Mouse (Mus musculus) lung, postnatal 36 days (tissue): ENCODE data around the gene Gm9046.
A peak's percentile ranks its signal among the peaks of the same experiment; 100 is the strongest.
"Not testable (repeated sequence)": the region's sequence is repeated elsewhere in the genome, so short reads cannot be mapped to it uniquely, and the experiment has no call there.

ENCODE experiments used
- DNase-seq: peaks from one replicate; pipeline ENCODE4 v3.0.0; 2022; ENCODE audit warnings: mixed read lengths

Gene Gm9046

DNA sequence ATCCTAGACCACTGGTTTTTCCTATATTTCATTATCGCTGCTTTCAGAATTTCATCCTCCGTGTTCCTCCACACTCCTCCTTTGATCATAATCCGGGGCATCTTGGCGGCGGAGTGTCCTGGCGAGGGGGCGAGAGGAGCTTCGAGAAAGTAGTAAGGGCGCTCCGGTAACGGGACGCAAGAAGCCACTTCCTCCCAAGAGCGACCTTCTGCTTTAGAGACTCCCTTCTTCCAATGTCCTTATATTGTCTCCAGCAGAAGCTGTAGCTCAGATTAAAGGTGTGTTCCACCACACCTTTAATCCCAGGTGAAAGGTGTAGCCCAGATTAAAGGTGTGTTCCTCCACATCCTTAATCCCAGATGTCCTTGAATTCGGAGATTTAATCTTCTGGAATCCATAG lies at the start of gene Gm9046:
Gene Gm9046 (minus strand): TSS at position 101 of the 400 bp plus-strand sequence.
- not testable (repeated sequence) for DNase-seq

DNA sequence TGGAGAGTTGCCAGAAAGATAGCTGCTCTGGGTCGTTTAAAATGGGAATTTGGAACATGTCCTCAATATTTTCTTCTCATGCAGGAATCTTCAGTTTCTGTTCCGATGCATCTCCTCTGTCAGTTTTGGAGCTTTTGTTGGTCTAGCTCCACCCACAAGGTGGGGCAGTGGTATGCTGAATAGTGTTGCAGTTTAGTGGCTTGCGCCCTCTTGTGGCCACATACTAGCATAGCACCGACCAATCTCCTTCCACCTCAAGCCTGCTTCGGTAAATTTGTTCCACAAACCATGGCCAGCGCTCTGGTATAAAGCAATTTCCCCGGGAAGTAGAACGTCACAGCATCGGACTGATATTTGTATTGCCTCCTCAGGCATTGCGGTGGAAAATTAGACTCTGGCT lies 27.4 kb upstream of the Gm9046 start:
- DNase-seq = peak; percentile 88

DNA sequence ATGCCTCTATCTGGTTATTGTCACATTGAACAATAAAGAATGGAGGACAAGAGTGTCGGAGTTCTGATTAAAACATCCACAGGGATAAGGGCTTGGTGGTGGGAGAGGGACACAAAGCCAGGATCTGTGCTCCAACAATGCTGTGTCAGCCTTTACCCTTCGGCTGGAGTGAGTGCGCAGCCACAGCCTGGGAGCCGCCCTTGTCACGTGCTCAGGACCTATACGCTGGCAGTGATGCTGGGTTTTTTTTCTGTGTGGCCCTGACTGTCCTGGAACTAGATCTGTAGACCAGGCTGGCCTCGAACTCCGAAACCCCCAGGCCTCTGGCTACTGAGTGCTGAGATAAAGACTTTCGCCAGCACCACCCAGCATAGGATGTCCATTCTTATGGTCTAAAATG lies 26.5 kb upstream of the Gm9046 start:
- DNase-seq = no peak

DNA sequence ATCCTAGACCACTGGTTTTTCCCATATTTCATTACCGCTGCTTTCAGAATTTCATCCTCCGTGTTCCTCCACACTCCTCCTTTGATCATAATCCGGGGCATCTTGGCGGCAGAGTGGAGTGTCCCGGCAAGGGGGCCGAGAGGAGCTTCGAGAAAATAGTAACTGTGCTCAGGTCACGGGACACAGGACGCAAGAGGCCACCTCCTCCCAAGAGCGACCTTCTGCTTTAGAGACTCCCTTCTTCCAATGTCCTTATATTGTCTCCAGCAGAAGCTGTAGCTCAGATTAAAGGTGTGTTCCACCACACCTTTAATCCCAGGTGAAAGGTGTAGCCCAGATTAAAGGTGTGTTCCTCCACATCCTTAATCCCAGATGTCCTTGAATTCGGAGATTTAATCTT lies 10.9 kb upstream of the Gm9046 start, which contains the start of gene Gm9049:
Gene Gm9049 (minus strand): TSS at position 101 of the 400 bp plus-strand sequence.
- not testable (repeated sequence) for DNase-seq

DNA sequence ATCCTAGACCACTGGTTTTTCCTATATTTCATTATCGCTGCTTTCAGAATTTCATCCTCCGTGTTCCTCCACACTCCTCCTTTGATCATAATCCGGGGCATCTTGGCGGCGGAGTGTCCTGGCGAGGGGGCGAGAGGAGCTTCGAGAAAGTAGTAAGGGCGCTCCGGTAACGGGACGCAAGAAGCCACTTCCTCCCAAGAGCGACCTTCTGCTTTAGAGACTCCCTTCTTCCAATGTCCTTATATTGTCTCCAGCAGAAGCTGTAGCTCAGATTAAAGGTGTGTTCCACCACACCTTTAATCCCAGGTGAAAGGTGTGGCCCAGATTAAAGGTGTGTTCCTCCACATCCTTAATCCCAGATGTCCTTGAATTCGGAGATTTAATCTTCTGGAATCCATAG lies 5.5 kb upstream of the Gm9046 start, which contains the start of gene Gm9048:
Gene Gm9048 (minus strand): TSS at position 101 of the 400 bp plus-strand sequence.
- not testable (repeated sequence) for DNase-seq

DNA sequence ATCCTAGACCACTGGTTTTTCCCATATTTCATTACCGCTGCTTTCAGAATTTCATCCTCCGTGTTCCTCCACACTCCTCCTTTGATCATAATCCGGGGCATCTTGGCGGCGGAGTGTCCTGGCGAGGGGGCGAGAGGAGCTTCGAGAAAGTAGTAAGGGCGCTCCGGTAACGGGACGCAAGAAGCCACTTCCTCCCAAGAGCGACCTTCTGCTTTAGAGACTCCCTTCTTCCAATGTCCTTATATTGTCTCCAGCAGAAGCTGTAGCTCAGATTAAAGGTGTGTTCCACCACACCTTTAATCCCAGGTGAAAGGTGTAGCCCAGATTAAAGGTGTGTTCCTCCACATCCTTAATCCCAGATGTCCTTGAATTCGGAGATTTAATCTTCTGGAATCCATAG lies 5.3 kb downstream of the Gm9046 start, which contains the start of gene Gm9045:
Gene Gm9045 (minus strand): TSS at position 101 of the 400 bp plus-strand sequence.
- not testable (repeated sequence) for DNase-seq

DNA sequence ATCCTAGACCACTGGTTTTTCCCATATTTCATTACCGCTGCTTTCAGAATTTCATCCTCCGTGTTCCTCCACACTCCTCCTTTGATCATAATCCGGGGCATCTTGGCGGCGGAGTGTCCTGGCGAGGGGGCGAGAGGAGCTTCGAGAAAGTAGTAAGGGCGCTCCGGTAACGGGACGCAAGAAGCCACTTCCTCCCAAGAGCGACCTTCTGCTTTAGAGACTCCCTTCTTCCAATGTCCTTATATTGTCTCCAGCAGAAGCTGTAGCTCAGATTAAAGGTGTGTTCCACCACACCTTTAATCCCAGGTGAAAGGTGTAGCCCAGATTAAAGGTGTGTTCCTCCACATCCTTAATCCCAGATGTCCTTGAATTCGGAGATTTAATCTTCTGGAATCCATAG lies 10.7 kb downstream of the Gm9046 start, which contains the start of gene Gm9044:
Gene Gm9044 (minus strand): TSS at position 101 of the 400 bp plus-strand sequence.
- DNase-seq = not testable (repeated sequence)

DNA sequence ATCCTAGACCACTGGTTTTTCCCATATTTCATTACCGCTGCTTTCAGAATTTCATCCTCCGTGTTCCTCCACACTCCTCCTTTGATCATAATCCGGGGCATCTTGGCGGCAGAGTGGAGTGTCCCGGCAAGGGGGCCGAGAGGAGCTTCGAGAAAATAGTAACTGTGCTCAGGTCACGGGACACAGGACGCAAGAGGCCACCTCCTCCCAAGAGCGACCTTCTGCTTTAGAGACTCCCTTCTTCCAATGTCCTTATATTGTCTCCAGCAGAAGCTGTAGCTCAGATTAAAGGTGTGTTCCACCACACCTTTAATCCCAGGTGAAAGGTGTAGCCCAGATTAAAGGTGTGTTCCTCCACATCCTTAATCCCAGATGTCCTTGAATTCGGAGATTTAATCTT lies 16.2 kb downstream of the Gm9046 start, which contains the start of gene Gm9040:
Gene Gm9040 (minus strand): TSS at position 101 of the 400 bp plus-strand sequence.
- DNase-seq = not testable (repeated sequence)

DNA sequence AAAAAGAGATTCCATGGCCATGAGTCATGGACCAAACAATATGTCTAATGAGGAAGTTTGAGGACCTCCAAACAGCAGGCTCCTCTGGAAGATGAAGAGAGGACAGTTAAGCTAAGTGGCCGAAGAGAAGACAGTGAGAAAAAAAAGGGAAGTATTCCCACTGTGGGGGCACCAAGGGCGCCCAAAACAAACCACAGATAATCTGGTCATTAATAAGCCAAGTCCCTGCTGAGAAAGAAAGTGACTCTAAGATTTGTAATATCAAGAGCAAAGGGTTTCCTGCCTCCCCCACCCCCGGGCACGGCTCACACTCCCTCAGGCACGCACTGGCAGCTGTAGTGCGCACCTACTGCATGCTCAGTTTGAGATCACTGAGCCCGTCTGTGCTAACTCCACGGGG lies 24.0 kb downstream of the Gm9046 start:
- DNase-seq = no peak

DNA sequence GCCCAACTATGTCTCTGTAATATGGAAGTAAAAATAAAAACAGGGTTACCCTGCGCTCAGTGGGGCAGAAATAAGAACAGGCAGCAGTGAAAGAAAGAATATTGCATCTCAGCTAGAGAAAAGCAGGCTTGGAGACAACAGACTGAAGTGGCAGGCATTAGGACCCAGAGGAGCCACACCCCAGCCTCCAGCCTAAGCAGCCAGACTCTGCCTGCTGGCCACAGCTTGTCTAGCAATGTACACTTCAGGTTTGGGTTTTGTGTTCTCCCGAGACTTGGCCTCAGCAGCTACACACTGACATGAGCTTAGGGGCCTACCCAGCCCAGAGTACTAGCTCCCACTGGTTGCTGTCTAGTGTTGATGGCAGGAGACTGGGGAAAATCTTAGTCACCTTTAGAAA lies 40.9 kb downstream of the Gm9046 start:
- DNase-seq = not testable (repeated sequence)

DNA sequence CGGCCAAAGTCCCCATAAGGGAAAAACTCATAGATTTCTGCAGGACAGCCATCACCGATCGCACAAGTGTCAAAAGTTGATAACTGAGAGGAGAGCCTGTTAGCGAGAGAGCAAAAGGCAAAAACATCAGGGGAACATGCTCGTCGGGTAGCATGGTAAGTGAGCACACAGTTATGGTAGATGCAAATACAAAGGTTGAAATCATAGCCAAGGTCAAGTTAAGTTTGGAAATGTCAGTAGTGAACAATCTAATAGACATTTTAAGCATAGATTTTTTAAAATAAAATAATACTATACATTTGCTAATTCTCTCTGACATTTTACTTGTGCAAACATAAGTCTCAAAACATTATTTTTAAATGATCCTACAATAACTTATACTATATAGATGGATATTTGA lies 48.1 kb downstream of the Gm9046 start, which contains the start of gene Iltifb:
Gene Iltifb (minus strand): TSS at position 101 of the 400 bp plus-strand sequence.
- no peak for DNase-seq
